Mouse (Mus musculus): Measurements from ENCODE around the gene Ostm1. TPM values are rescaled to one million over a fixed set of nuclear protein-coding genes. Genes with fewer than 3 reads are reported as not detected.

The Ostm1 gene
- total RNA-seq, 2 experiments from 2014 or later = 32.0 to 34.1 TPM

GRCm38 (mm10) chr10:42661916-42662315 lies 78.3 kb downstream of the Ostm1 start:
- intact Hi-C loops (cut with DNase I) = no loop called here
- no peak for DNase-seq

GRCm38 (mm10) chr10:42669970-42670369 lies 86.3 kb downstream of the Ostm1 start:
- no peak for DNase-seq
- intact Hi-C loops (cut with DNase I) = no loop called here

- no peak for DNase-seq
- intact Hi-C loops (cut with DNase I) = no loop called here
Observed at GRCm38 (mm10) chr10:42672798-42673197, 89.2 kb downstream of the Ostm1 start.

- no peak for DNase-seq
- intact Hi-C loops (cut with DNase I) = no loop called here
Observed at GRCm38 (mm10) chr10:42675571-42675970, 91.9 kb downstream of the Ostm1 start.

- DNase-seq = no peak
- intact Hi-C loops (cut with DNase I) = no loop called here
Observed at GRCm38 (mm10) chr10:42678331-42678730, 94.7 kb downstream of the Ostm1 start.

GRCm38 (mm10) chr10:42678755-42679364 lies 95.2 kb downstream of the Ostm1 start:
- peak; percentile 92 for DNase-seq
- intact Hi-C loops (cut with DNase I) = no loop called here

- intact Hi-C loops (cut with DNase I) = no loop called here
- no peak for DNase-seq
Observed at GRCm38 (mm10) chr10:42679586-42679985, 96.0 kb downstream of the Ostm1 start.

GRCm38 (mm10) chr10:42680582-42681001 lies 97.0 kb downstream of the Ostm1 start:
- intact Hi-C loops (cut with DNase I) = no loop called here
- DNase-seq = no peak

GRCm38 (mm10) chr10:42682421-42682820 lies 98.8 kb downstream of the Ostm1 start:
- intact Hi-C loops (cut with DNase I) = no loop called here
- no peak for DNase-seq

GRCm38 (mm10) chr10:42687873-42688272 lies 104.3 kb downstream of the Ostm1 start:
- intact Hi-C loops (cut with DNase I) = no loop called here
- no peak for DNase-seq

- DNase-seq = no peak
- intact Hi-C loops (cut with DNase I) = no loop called here
Observed at GRCm38 (mm10) chr10:42689694-42690093, 106.1 kb downstream of the Ostm1 start.

- intact Hi-C loops (cut with DNase I) = no loop called here
- DNase-seq = no peak
Observed at GRCm38 (mm10) chr10:42690233-42691028, 106.8 kb downstream of the Ostm1 start.

GRCm38 (mm10) chr10:42691051-42691450 lies 107.4 kb downstream of the Ostm1 start:
- DNase-seq = no peak
- intact Hi-C loops (cut with DNase I) = no loop called here

GRCm38 (mm10) chr10:42692095-42692494 lies 108.5 kb downstream of the Ostm1 start:
- no peak for DNase-seq
- intact Hi-C loops (cut with DNase I) = no loop called here

- intact Hi-C loops (cut with DNase I) = no loop called here
Observed at GRCm38 (mm10) chr10:42692794-42693193, 109.2 kb downstream of the Ostm1 start.

GRCm38 (mm10) chr10:42693482-42693881 lies 109.9 kb downstream of the Ostm1 start:
- no peak for DNase-seq
- intact Hi-C loops (cut with DNase I) = no loop called here

More at GRCm38 (mm10) chr10:42692794-42693193, 109.2 kb downstream of the Ostm1 start:
- DNase-seq = no peak

- intact Hi-C loops (cut with DNase I) = no loop called here
- DNase-seq = no peak
Observed at GRCm38 (mm10) chr10:42696361-42696760, 112.7 kb downstream of the Ostm1 start.

GRCm38 (mm10) chr10:42697007-42697406 lies 113.4 kb downstream of the Ostm1 start:
- intact Hi-C loops (cut with DNase I) = no loop called here
- peak; percentile 43 for DNase-seq

- intact Hi-C loops (cut with DNase I) = no loop called here
Observed at GRCm38 (mm10) chr10:42698375-42698774, 114.8 kb downstream of the Ostm1 start.

GRCm38 (mm10) chr10:42698994-42699393 lies 115.4 kb downstream of the Ostm1 start:
- intact Hi-C loops (cut with DNase I) = no loop called here
- DNase-seq = no peak

More at GRCm38 (mm10) chr10:42698375-42698774, 114.8 kb downstream of the Ostm1 start:
- no peak for DNase-seq

- intact Hi-C loops (cut with DNase I) = no loop called here
- DNase-seq = no peak
Observed at GRCm38 (mm10) chr10:42702111-42702510, 118.5 kb downstream of the Ostm1 start.

- DNase-seq = no peak
- intact Hi-C loops (cut with DNase I) = no loop called here
Observed at GRCm38 (mm10) chr10:42714676-42715075, 131.1 kb downstream of the Ostm1 start.

All from left cerebral cortex, postnatal 4 days (tissue).